In genomic region chr12:73548259-73548658, GRCm38 (mm10) we compare ENCODE assay signal across 22 mouse cellular contexts. TPM values are rescaled to one million over a fixed set of nuclear protein-coding genes. Genes with fewer than 3 reads are reported as not detected.
"Had no signal": no experiment of that assay in that cellular context is flagged by ENCODE, and none has a peak within 500 bp of the region (broad histone marks: within the 10 kb centered on the region; RNA-seq: fewer than 3 reads in every experiment).

No protein-coding gene starts in this region.

- H3K36me3 ChIP-seq: limb, embryonic 15.5 days; midbrain, embryonic 12.5 days had no signal

- H3K27ac ChIP-seq: layer of hippocampus, adult 2 months; limb, embryonic 15.5 days; liver, embryonic 14.5 days; macrophage; midbrain, embryonic 12.5 days had no signal

- DNase-seq: kidney, adult 18-20 months; kidney, adult 9 months; kidney, postnatal 14 days; layer of hippocampus, adult 9-11 months; lung, embryonic 14.5 days; right cerebral cortex, adult 18-20 months; right cerebral cortex, postnatal 14 days; right cerebral cortex, postnatal 4 days; spleen, adult 18-20 months; thymus, adult 2 months; thymus, postnatal 14 days; thymus, postnatal 4 days had no signal

- H3K4me3 ChIP-seq: layer of hippocampus, adult 2 months; limb, embryonic 15.5 days; midbrain, embryonic 12.5 days had no signal

- H3K4me2 ChIP-seq: limb, embryonic 15.5 days; liver, embryonic 11.5 days; lung, embryonic 14.5 days; midbrain, embryonic 12.5 days had no signal

- H3K9ac ChIP-seq: limb, embryonic 15.5 days; liver, embryonic 14.5 days; liver, postnatal 0 days; lung, embryonic 14.5 days; midbrain, embryonic 12.5 days had no signal

- H3K9me3 ChIP-seq: limb, embryonic 15.5 days; midbrain, embryonic 12.5 days had no signal

- ATAC-seq: inflammation-experienced regulatory T-cells, adult 6 months; liver, postnatal 0 days; lung, postnatal 0 days; midbrain, embryonic 16.5 days had no signal

RNA-seq across cellular contexts. Expression of gene Tmem30b, which starts 2.1 kb away (rescaled TPM):
- polyA plus RNA-seq: macrophage had no signal
